Mouse (Mus musculus) heart, adult 18-20 months (tissue): ENCODE data around the gene Lama4. TPM values are rescaled to one million over a fixed set of nuclear protein-coding genes. Genes with fewer than 3 reads are reported as not detected.

ENCODE experiments used
- DNase-seq, 2 experiments: peaks; one replicate each; pipeline ENCODE4 v3.0.0; 2021 to 2022; ENCODE audit warnings: mixed read lengths in 1 of 2
- total RNA-seq, 2 experiments: library from RNA; stranded (reverse); gene quantifications; 2 replicates each; pipeline ENCODE4 v1.2.3; 2021

Lama4 gene
- total RNA-seq, 2 experiments from 2014 or later, result 47.2 to 52.0 TPM

GRCm38 (mm10) chr10:39056050-39056449 lies 90.7 kb downstream of the Lama4 start:
- no peak for DNase-seq

GRCm38 (mm10) chr10:39064732-39065131 lies 99.4 kb downstream of the Lama4 start:
- DNase-seq, result peak in 1 of 2 experiments; percentile 34

GRCm38 (mm10) chr10:39065449-39065848 lies 100.1 kb downstream of the Lama4 start:
- no peak for DNase-seq

DNA sequence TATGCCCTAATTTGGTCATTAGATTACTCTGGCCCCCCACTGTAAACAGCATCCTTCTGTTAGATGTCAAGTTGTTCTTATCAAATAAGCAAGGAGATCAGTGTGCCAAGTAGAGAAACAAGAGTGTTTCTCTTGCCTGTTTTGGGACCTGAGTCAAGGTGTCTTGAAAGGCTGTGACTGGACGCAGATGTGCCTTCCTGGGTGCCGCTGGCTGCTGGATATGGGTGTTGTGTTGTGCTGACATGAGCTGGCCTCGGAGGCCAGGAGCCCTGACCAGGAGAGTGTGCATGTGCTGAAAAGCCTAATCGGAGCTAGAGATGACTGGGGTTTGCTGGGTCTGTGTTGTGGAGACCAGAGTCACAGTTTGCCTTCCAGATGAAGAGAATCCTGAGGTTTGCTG lies 100.7 kb downstream of the Lama4 start:
- DNase-seq, result peak; percentile 36 to 52

DNA sequence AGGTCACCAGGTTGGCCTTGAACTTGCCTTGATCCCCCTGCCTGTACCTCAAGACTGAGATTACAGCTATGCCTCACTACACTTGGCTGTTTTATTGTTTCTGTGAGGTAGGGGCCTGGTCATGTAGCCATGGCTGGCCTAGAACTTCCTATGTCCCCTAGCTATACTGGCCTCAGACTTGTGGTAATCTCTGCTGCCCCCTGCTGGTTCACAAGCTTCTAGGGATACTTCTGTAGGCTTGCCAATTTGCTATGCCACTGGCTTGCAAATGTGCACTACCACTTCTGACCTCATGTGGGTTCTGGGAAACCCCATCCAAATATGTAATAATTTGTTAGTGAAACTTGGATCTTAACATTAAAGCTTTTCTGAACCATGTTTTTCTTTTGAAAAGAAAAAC lies 101.6 kb downstream of the Lama4 start:
- peak; percentile 81 to 90 for DNase-seq

- DNase-seq, result no peak
These were observed 106.7 kb downstream of the Lama4 start for GRCm38 (mm10) chr10:39072048-39072447.

DNA sequence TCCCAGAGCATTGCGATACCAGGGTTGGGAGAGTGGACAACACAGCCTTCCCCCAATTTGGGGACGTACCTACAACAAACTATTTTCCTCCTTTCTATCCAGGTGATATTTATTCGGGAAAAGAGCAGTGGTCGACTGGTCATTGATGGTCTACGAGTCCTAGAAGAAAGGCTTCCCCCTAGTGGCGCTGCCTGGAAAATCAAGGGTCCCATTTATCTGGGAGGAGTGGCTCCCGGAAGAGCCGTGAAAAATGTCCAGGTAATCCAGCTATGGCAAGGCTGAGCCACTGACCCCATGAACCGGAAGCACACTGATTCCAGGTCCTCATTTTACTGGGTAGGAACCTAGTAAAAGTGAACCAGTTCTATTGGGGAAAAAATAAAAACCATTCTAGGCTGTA lies 131.7 kb downstream of the Lama4 start:
- DNase-seq, result peak; percentile 18 to 56

DNA sequence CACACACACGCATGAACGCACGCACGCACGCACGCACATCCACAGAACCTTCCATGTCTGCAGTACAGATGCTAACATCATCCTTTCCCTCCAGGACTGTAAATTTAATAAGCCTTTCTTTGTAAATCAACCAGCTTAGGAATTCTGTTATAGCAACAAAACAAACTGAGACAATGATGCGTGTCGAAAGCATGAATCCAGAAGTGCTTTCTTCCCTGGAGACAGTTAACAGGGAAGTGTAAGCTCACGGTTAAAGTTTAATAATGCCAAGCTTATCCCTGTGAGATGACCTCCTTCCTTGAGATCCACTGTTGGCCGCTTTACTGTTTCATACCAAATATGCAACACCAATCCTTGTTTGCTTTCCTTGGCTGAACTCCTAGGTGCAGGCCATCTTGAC lies 133.4 kb downstream of the Lama4 start:
- DNase-seq, result no peak

DNA sequence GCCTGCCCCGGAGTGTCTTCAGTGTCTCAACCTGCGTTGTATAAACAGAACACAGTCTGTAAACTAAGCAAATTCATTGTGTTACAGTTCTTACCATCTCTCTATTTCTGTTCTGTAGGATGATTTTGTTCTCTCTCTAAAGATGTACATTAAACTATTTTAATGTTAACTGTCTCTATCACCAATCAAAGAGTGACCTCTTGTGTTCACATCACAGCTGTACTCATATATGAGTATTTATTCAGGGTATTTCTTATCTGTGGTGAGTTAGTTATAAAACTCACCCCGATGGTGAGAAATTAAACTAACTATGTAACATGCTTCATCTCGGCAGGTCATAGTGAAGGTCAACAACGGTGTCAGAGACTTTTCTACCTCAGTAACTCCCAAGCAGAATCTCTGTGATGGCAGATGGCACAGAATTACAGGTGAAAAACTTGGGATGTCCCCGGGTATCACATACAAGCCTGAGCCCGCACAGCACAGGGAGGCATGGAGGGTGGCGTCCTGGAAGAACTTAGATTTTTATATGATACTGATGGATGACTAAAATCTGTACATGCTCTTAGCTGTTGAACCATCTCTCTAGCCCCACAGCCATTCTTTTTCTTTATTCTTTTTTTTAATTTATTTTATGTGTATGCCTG lies 139.6 kb downstream of the Lama4 start:
- no peak for DNase-seq

DNA sequence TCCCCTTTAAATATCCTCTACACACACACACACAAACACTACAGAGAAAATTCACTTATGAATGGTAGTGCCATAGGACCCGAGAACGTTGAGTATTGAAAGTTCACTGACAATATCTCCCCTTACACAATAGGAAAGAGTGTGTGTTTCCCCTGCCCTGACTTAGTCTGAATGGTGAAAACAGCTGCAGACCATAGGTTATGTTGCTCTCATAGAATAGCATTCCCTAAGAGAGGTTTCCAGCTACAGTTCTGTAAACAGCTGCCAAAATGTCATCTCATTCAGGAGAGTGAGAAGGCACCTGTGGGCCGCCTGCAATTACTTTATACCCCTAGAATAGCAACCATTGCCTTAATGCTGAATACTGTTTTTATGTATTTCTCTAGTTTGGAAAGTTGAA lies 141.1 kb downstream of the Lama4 start:
- DNase-seq, result no peak

DNA sequence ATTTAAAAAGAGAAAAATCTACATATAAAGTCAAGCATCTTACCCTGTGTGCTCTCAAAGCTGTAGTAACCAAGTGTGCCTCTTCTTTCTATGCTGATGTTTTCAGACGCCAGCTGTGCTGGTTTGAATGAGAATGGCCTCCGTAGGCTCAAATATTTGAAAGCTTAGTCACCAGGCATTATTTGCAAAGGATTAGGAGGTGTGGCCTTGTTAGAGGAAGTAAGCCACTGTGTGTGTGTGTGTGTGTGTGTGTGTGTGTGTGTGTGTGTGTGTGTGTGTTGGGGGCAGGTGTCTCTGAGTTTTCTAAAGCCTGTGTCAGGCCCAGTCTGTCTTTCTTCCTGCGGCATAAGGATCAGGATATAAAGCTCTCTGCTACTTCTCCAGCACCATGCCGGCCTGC lies 141.6 kb downstream of the Lama4 start:
- no peak for DNase-seq

DNA sequence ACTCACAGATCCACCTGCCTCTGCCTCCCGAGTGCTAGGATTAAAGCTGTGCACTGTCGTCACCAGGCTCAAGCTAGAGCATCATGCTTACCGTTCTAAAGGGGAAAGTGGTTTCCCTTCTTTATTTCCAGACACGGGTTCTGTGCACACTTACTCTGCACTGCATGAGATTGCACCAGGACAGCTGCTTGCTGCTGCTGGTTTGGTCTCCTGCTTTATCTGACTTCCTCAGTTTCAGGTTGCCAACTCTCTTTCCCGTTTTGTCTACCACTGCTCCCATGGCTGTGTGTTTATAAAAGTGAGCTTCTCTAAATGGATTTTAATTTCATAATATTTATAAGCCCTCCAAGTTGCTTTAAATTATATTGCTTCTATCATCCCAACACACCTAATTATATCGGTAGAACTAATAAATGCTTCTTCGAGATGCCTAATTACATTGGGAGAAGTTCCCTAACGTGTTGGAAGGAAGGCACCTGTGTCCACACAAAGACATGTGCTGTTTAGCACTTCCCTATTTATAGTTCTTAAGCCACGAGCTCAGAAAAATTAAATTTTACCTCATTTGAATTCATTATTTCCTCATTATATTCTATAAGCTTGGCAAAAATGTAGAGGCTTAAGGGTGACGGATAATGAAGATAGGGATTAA lies 143.6 kb downstream of the Lama4 start:
- DNase-seq, result no peak

DNA sequence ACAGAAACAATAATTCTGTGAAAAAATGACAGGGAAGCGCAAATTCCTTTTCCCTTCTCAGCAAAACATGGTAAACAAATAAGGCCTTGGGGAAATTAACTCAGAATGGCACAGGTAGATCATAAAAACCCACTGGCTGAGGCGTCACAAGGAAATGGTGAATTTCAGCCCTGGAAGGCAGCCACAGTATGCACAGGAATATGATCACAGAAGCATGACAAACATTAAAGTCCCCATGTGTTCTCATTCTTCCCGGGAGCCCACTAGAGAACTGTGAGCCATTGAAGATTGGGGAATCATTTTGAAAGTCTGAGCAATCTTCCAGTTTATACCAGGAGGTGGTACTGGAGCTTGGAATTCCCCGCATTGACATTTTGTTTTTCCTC lies 144.2 kb downstream of the Lama4 start:
- no peak for DNase-seq

DNA sequence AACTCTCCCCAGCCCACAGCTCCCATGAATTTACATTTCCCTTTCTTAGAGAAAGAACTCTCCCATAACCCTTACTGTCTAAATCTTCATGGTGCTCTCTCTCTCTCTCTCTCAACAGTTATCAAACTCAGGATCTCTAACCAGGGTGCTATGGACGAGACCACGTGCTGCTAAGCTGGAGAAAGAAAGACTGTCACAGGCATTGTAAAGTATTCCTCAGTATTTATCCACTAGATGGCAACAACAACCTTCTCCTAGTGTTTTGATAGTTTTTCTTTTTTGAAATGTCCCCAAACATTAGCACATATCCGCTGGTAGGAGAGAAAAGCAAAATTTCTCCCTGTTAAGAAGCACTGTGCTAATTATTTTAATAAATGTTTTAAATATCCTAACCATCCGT lies 156.1 kb downstream of the Lama4 start:
- no peak for DNase-seq

- DNase-seq, result peak; percentile 93
These were observed 168.4 kb downstream of the Lama4 start, which contains the start of the genes Fam229b and Tube1 for GRCm38 (mm10) chr10:39133462-39134310. Gene Fam229b (minus strand): TSS chr10:39133914. Gene Tube1 (plus strand): TSS chr10:39133976.

DNA sequence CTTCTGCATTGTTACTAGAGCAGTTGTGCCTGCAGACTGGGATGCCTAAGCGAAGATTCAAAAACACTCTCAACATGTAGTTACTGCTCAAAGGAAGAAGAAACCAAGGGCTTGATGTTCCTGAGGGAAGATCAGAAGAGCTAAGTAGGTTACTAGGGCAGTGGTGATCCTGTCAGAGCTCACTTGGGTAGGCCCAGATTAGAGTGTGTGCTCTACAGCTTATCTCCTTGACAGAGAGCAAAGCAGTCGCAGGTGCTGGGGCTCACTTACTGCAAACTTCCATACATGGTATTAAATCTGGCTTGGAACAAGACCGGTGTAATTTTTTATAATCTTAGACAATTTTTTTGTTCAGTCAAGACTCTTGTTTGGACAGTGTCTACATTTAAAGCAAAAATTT lies 172.5 kb downstream of the Lama4 start:
- no peak for DNase-seq

- no peak for DNase-seq
These were observed 173.4 kb downstream of the Lama4 start for GRCm38 (mm10) chr10:39138761-39139160.

- DNase-seq, result no peak
These were observed 175.5 kb downstream of the Lama4 start for GRCm38 (mm10) chr10:39140843-39141242.

- DNase-seq, result no peak
These were observed 176.1 kb downstream of the Lama4 start for GRCm38 (mm10) chr10:39141401-39141800.

GRCm38 (mm10) chr10:39142216-39142615 lies 176.9 kb downstream of the Lama4 start:
- no peak for DNase-seq

- DNase-seq, result no peak
These were observed 191.4 kb downstream of the Lama4 start for GRCm38 (mm10) chr10:39156719-39157118.

GRCm38 (mm10) chr10:39157321-39157720 lies 192.0 kb downstream of the Lama4 start:
- DNase-seq, result no peak

- no peak for DNase-seq
These were observed 193.0 kb downstream of the Lama4 start for GRCm38 (mm10) chr10:39158306-39158705.
